Mouse (Mus musculus) kidney, adult 2 months (tissue): Measurements from ENCODE around the gene Doc2a. TPM values are rescaled to one million over a fixed set of nuclear protein-coding genes. Genes with fewer than 3 reads are reported as not detected.

ENCODE experiments used
- DNase-seq: peaks from one replicate; pipeline ENCODE4 v3.0.0; 2021
- H3K27ac ChIP-seq: fragments of 200-500 bp; 2 replicates; pipeline ENCODE4 v1.5.1; 2012; ENCODE audit warnings: low read depth, low read length, control low read depth, inconsistent platforms; ENCODE audit not compliant: insufficient read depth
- H3K27me3 ChIP-seq: fragments of 200-500 bp; replicated peaks from 2 replicates; pipeline ENCODE4 v1.6.1; 2012; ENCODE audit warnings: mild to moderate bottlenecking, moderate library complexity, low read length, inconsistent platforms; ENCODE audit not compliant: control insufficient read depth, insufficient read depth
- H3K36me3 ChIP-seq: fragments of 200-500 bp; 2 replicates; pipeline ENCODE4 v1.6.1; 2012; ENCODE audit warnings: mild to moderate bottlenecking, moderate library complexity, low read length, inconsistent platforms; ENCODE audit not compliant: control insufficient read depth, insufficient read depth
- H3K4me1 ChIP-seq: fragments of 200-500 bp; 2 replicates; pipeline ENCODE4 v1.6.1; 2011; ENCODE audit warnings: low read length; ENCODE audit not compliant: control insufficient read depth, insufficient read depth
- H3K4me3 ChIP-seq: fragments of 200-500 bp; 2 replicates; pipeline ENCODE4 v1.5.1; 2011; ENCODE audit warnings: mild to moderate bottlenecking, low read depth, low read length, control low read depth; ENCODE audit not compliant: insufficient read depth
- CTCF ChIP-seq: fragments of 200-500 bp; conservative IDR thresholded peaks from 2 replicates; pipeline ENCODE4 v1.5.1; 2011; ENCODE audit warnings: low read depth, mild to moderate bottlenecking, control low read depth, low read length, moderate library complexity, mixed read lengths; ENCODE audit not compliant: insufficient read depth, insufficient read length
- POLR2A ChIP-seq: fragments of 200-500 bp; IDR thresholded peaks from one replicate; pipeline ENCODE4 v1.6.1; 2011; ENCODE audit warnings: low read depth, low read length, control low read depth
- WGBS: fragments of 180-500 bp; shearing (Covaris S2); methylation state at CpG from one replicate; pipeline ENCODE4 v1.1.7; 2018; 5-methylcytosine and 5-hydroxymethylcytosine counted together
- polyA plus RNA-seq: library from polyadenylated mRNA; depleted of rRNA; stranded (reverse); fragments of >200 nt; gene quantifications from 2 replicates; pipeline ENCODE4 v1.2.3, GENCODE M21; 2012

Gene Doc2a
- polyA plus RNA-seq, 1 experiment, result 0.33 TPM

- TF ChIP-seq POLR2A (no peak), CTCF (no peak)
- no peak for DNase-seq
- no peaks in the 10 kb centered on the region for H3K36me3 ChIP-seq
- H3K4me3 ChIP-seq, result peak overlapping the region; percentile 68
- H3K27ac ChIP-seq, result no peak overlapping the region
- H3K27me3 ChIP-seq, result no peaks in the 10 kb centered on the region
- H3K4me1 ChIP-seq, result peaks cover 9% of the 10 kb centered on the region; the same call in 1 of the 2 replicates
- WGBS, result 57% methylated on average over 5 of the region's 5 CpGs
Observed at GRCm38 (mm10) chr7:126860987-126861386, 13.8 kb downstream of the Doc2a start.

GRCm38 (mm10) chr7:126861429-126862130 is 14.4 kb downstream of the Doc2a start, which contains the start of gene Hirip3:
Gene Hirip3, plus strand, starts transcription at chr7:126861972.
- Histone ChIP-seq H3K4me3 (peak within 1 kb of the TSS; percentile 68), H3K27ac (peak within 1 kb of the TSS; percentile 63; the same call in 1 of the 2 replicates), H3K27me3 (no peaks in the 10 kb centered on the region), H3K36me3 (no peaks in the 10 kb centered on the region), H3K4me1 (peaks cover 9% of the 10 kb centered on the region; the same call in 1 of the 2 replicates)
- peak; percentile 98 for DNase-seq
- TF ChIP-seq POLR2A, result peak; percentile 71
- TF ChIP-seq CTCF, result no peak
- WGBS, result under 1% methylated on average over 42 of the region's 42 CpGs

DNA sequence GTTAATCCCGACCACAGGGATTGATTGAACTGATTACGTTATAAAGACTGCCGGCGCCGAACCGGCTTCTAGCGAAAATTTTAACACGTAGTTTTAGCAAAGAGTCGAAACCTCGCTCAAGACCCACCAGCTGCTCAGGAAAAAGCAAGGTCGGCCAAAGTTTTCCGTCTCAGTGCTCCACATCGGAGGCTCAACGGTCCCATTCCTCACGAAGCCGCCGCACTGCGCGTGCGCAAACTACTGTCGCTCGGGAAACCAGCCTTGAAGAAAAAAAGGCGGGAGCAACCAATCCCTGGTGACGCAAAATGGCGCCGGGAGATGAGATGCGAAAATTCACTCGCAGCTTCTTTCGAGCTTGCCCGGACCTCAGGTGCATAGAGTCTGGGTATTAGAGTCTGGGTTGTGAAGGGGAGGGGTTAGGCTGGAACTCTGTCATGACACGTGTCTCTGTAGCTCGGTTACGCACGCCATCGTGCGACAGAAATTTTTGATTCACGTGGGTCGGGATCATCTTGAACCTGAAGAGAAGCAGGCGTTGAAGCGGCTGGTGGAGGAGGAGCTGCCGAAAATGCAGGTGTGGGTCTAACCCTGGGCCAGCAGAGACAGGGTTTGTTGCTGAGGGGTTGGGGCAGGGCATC is 15.1 kb downstream of the Doc2a start, which contains the start of gene Ino80e:
TSS of gene Ino80e (minus strand) at position 231 of the 638 bp plus-strand sequence.
- Histone ChIP-seq H3K27me3 (no peaks in the 10 kb centered on the region), H3K36me3 (0 out of 2 replicates have a peak, but pooled peaks cover 1% of the 10 kb centered on the region), H3K4me3 (peak within 1 kb of the TSS; percentile 68), H3K4me1 (peaks cover 9% of the 10 kb centered on the region; the same call in 1 of the 2 replicates), H3K27ac (peak within 1 kb of the TSS; percentile 63; the same call in 1 of the 2 replicates)
- DNase-seq, result peak; percentile 97
- TF ChIP-seq CTCF (0 out of 2 replicates have a peak, but pooled peaks have one; percentile 7), POLR2A (no peak)
- under 1% methylated on average over 41 of the region's 41 CpGs for WGBS

GRCm38 (mm10) chr7:126863791-126864190 is 16.6 kb downstream of the Doc2a start:
- TF ChIP-seq CTCF, result no peak
- TF ChIP-seq POLR2A, result no peak
- no peak overlapping the region for H3K4me3 ChIP-seq
- H3K36me3 ChIP-seq, result peaks cover 4% of the 10 kb centered on the region; the same call in 1 of the 2 replicates
- H3K27ac ChIP-seq, result no peak overlapping the region
- no peak for DNase-seq
- 48% methylated on average over 6 of the region's 6 CpGs for WGBS
- H3K27me3 ChIP-seq, result no peaks in the 10 kb centered on the region
- peaks cover 9% of the 10 kb centered on the region; the same call in 1 of the 2 replicates for H3K4me1 ChIP-seq

- DNase-seq, result no peak
- no peak for TF ChIP-seq CTCF
- TF ChIP-seq POLR2A, result no peak
- H3K36me3 ChIP-seq, result peaks cover 14% of the 10 kb centered on the region
Observed at GRCm38 (mm10) chr7:126867534-126867933, 20.3 kb downstream of the Doc2a start.

GRCm38 (mm10) chr7:126868003-126868402 is 20.8 kb downstream of the Doc2a start:
- Histone ChIP-seq H3K4me1 (no peaks in the 10 kb centered on the region), H3K36me3 (peaks cover 14% of the 10 kb centered on the region), H3K4me3 (no peak overlapping the region), H3K27me3 (no peaks in the 10 kb centered on the region), H3K27ac (no peak overlapping the region)
- no peak for TF ChIP-seq POLR2A
- TF ChIP-seq CTCF, result no peak
- DNase-seq, result no peak
- 77% methylated on average over 12 of the region's 12 CpGs for WGBS

More at GRCm38 (mm10) chr7:126867534-126867933, 20.3 kb downstream of the Doc2a start:
- 84% methylated on average over 2 of the region's 2 CpGs for WGBS
- H3K4me1 ChIP-seq, result 0 out of 2 replicates have a peak, but pooled peaks cover 3% of the 10 kb centered on the region
- H3K4me3 ChIP-seq, result no peak overlapping the region
- no peaks in the 10 kb centered on the region for H3K27me3 ChIP-seq
- no peak overlapping the region for H3K27ac ChIP-seq
